Mouse (Mus musculus) E14TG2a.4 (cell line): Measurements from ENCODE around the gene Arhgap40.
A peak's percentile ranks its signal among the peaks of the same experiment; 100 is the strongest.

ENCODE experiments used
- H3K27me3 ChIP-seq: 2 replicates; pipeline ENCODE4 v1.6.1; 2014; ENCODE audit warnings: low read length, control low read depth; ENCODE audit not compliant: insufficient read depth
- H3K36me3 ChIP-seq: 2 replicates; pipeline ENCODE4 v1.6.1; 2014; ENCODE audit warnings: low read length, control low read depth; ENCODE audit not compliant: insufficient read depth
- H3K4me1 ChIP-seq: replicated peaks from 2 replicates; pipeline ENCODE4 v1.6.1; 2014; ENCODE audit warnings: low read depth, low read length, control low read depth
- H3K4me3 ChIP-seq: replicated peaks from 2 replicates; pipeline ENCODE4 v1.5.1; 2014; ENCODE audit warnings: mild to moderate bottlenecking, low read length
- H3K9me3 ChIP-seq: 2 replicates; pipeline ENCODE4 v1.6.1; 2014; ENCODE audit warnings: low read length, control low read depth
- CTCF ChIP-seq: conservative IDR thresholded peaks from 2 replicates; pipeline ENCODE4 v1.5.1; 2014; ENCODE audit warnings: low read length
- NANOG ChIP-seq: IDR thresholded peaks from 2 replicates; pipeline ENCODE4 v1.6.1; 2014; ENCODE audit warnings: borderline replicate concordance, low read length, mixed read lengths
- POU5F1 ChIP-seq: IDR thresholded peaks from 2 replicates; pipeline ENCODE4 v1.6.1; 2014; ENCODE audit warnings: low read length, borderline replicate concordance

Gene Arhgap40

GRCm38 (mm10) chr2:158507046-158507445 is 5.5 kb upstream of the Arhgap40 start:
- no peaks in the 10 kb centered on the region for H3K36me3 ChIP-seq
- peaks cover 6% of the 10 kb centered on the region; the same call in 1 of the 2 replicates for H3K4me1 ChIP-seq
- no peak overlapping the region for H3K4me3 ChIP-seq
- no peak for TF ChIP-seq NANOG
- no peak for TF ChIP-seq CTCF
- no peak for TF ChIP-seq POU5F1
- 0 out of 2 replicates have a peak, but pooled peaks cover 3% of the 10 kb centered on the region for H3K27me3 ChIP-seq
- no peaks in the 10 kb centered on the region for H3K9me3 ChIP-seq

- TF ChIP-seq CTCF, result no peak
- H3K4me3 ChIP-seq, result peak overlapping the region; percentile 53
- H3K4me1 ChIP-seq, result peaks cover 6% of the 10 kb centered on the region; the same call in 1 of the 2 replicates
- 0 out of 2 replicates have a peak, but pooled peaks cover 3% of the 10 kb centered on the region for H3K27me3 ChIP-seq
- no peaks in the 10 kb centered on the region for H3K9me3 ChIP-seq
- no peaks in the 10 kb centered on the region for H3K36me3 ChIP-seq
These were observed 1.9 kb upstream of the Arhgap40 start for GRCm38 (mm10) chr2:158510665-158511064.

DNA sequence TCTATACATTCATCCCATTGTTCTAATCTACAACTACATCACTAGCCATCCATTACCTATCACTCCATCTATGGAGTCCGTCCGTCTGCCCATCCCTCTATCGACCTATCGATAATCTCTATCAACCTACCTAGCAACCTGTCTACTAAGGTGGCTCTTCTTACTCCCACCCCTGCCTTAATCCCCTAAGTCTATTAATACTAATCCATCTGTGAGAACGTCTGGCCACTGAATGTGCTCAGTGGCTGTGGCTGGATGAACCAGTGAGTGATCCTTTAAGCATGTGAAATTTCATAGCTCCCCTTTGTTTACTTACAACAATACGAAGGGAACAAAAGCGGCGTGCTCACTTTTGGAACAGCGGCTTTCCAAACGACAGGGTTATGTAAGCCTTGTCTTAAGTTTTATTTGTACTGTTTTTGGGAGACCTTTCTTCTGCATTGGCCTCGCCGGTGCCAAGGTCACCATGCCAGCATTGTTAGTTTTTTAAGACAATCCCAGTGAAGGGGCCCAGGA is 1.3 kb downstream of the Arhgap40 start:
- Histone ChIP-seq H3K9me3 (no peaks in the 10 kb centered on the region), H3K4me1 (peaks cover 6% of the 10 kb centered on the region; the same call in 1 of the 2 replicates), H3K36me3 (no peaks in the 10 kb centered on the region), H3K27me3 (0 out of 2 replicates have a peak, but pooled peaks cover 3% of the 10 kb centered on the region), H3K4me3 (no peak overlapping the region)
- no peak for TF ChIP-seq POU5F1
- TF ChIP-seq CTCF, result no peak
- no peak for TF ChIP-seq NANOG

- Histone ChIP-seq H3K4me1 (no peaks in the 10 kb centered on the region), H3K36me3 (no peaks in the 10 kb centered on the region), H3K4me3 (no peak overlapping the region), H3K9me3 (no peaks in the 10 kb centered on the region), H3K27me3 (no peaks in the 10 kb centered on the region)
- TF ChIP-seq NANOG (no peak), POU5F1 (no peak), CTCF (no peak)
These were observed 6.0 kb downstream of the Arhgap40 start for GRCm38 (mm10) chr2:158518583-158518982.

GRCm38 (mm10) chr2:158519071-158519470 is 6.5 kb downstream of the Arhgap40 start:
- TF ChIP-seq CTCF (no peak), POU5F1 (no peak), NANOG (no peak)
- H3K9me3 ChIP-seq, result no peaks in the 10 kb centered on the region
- no peak overlapping the region for H3K4me3 ChIP-seq
- no peaks in the 10 kb centered on the region for H3K4me1 ChIP-seq
- H3K27me3 ChIP-seq, result no peaks in the 10 kb centered on the region
- H3K36me3 ChIP-seq, result no peaks in the 10 kb centered on the region

GRCm38 (mm10) chr2:158519800-158520199 is 7.2 kb downstream of the Arhgap40 start:
- Histone ChIP-seq H3K27me3 (no peaks in the 10 kb centered on the region), H3K4me3 (no peak overlapping the region), H3K4me1 (no peaks in the 10 kb centered on the region), H3K9me3 (no peaks in the 10 kb centered on the region), H3K36me3 (no peaks in the 10 kb centered on the region)
- no peak for TF ChIP-seq CTCF
- TF ChIP-seq NANOG, result no peak
- TF ChIP-seq POU5F1, result no peak

DNA sequence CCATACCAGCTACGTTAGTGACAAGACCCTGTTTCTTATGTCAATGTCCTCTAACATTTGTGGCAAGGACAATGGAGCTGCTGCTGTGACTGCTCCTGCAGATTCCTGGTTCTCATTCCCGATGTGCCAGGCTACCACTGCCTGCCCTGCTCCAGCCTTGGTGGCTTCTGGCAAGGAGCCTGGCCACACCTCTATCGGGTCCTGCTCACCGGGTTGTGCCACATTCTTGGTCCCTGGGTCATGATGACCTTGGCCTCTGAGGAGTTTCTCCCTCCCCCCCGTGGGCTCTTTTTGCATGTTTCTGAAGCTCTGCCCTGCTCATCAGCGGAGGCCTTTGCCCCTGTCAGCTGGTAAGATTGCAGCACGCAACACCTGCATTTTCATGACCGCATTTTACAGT is 10.5 kb downstream of the Arhgap40 start:
- no peak overlapping the region for H3K4me3 ChIP-seq
- no peak for TF ChIP-seq POU5F1
- no peak for TF ChIP-seq NANOG
- no peak for TF ChIP-seq CTCF
- H3K9me3 ChIP-seq, result no peaks in the 10 kb centered on the region
- H3K27me3 ChIP-seq, result 0 out of 2 replicates have a peak, but pooled peaks cover 3% of the 10 kb centered on the region
- H3K36me3 ChIP-seq, result no peaks in the 10 kb centered on the region
- 0 out of 2 replicates have a peak, but pooled peaks cover 3% of the 10 kb centered on the region for H3K4me1 ChIP-seq

DNA sequence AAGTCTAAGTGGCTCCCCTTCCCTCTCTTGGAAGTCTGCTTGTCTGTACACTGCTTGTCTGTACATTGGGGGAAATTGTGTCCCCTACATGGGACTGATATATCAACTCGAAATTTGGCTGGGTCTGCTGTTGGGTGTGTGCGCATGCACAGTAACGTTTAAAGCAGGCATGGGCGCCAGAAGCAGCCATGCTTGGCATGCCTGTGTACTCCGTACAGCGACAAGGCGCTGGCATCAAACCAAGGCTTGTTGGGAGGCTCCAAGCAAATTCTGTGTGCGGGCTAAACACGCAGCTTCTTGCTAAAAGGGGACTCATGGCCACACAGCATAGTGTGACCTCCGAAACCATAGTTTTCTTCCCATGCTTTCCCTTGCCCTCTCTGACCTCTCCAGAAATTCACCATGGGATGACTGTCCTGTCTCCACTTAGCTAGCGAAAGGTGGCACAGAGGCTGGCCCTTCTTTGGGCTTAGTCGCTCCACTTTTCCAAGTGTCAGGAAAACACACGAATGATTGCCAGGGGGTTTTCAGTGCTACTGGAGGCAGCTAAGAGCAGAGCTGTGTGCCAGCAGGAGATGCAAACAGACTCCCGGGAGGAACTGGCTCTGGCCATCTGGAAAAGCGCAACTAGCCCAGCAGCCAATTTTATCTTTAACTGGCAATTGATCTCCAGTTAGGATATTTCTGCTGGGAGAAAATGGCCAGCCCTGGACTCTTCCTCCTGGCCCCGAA is 11.7 kb downstream of the Arhgap40 start:
- Histone ChIP-seq H3K4me3 (no peak overlapping the region), H3K4me1 (0 out of 2 replicates have a peak, but pooled peaks cover 3% of the 10 kb centered on the region), H3K36me3 (no peaks in the 10 kb centered on the region), H3K9me3 (no peaks in the 10 kb centered on the region), H3K27me3 (peaks cover 3% of the 10 kb centered on the region; the same call in 1 of the 2 replicates)
- TF ChIP-seq POU5F1 (no peak), NANOG (no peak), CTCF (no peak)
